Mouse (Mus musculus): Measurements from ENCODE around the gene Rptor. TPM values are rescaled to one million over a fixed set of nuclear protein-coding genes. Genes with fewer than 3 reads are reported as not detected.
A peak's percentile ranks its signal among the peaks of the same experiment; 100 is the strongest.

Gene Rptor
- total and polyA plus RNA-seq, 3 experiments = 33.9 to 34.9 TPM; not detected in 1

DNA sequence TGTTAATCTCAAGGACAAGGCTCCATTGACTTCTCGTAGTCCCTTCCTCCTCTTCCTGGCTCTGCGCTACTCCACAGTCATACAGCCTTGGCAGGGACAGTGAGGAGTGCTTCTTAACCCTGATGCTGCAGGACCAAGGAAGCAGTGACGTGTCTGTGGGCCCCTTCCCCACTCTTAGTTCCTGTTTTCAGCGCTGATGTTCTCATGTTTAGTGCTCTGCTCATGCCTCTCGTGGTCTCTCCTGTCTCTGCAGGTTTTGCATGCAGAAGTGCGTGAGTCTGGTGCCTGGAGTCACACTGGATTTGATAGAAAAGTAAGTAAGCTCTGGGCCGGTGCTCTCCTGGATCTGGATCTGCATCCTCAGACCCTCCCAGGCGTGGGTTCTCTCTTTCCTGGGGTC is 177.6 kb downstream of the Rptor start:
- Histone ChIP-seq H3K79me2 (ENCODE audit: control insufficient read depth, insufficient read depth, low read length, poor library complexity) (no peaks in the 10 kb centered on the region), H3K4me3 (ENCODE audit: control insufficient read depth in 1 of 2, insufficient read depth in 1 of 2, low read depth in 2 of 2, low read length in 2 of 2) (no peak overlapping the region), H3K27me3 (ENCODE audit: control insufficient read depth in 1 of 2, insufficient read depth in 2 of 2, low read length in 2 of 2) (no peaks in the 10 kb centered on the region), H3K27ac (ENCODE audit: control insufficient read depth, low read depth, low read length) (no peak overlapping the region), H3K9ac (ENCODE audit: control insufficient read depth, low read depth, low read length, poor library complexity, severe bottlenecking) (no peak overlapping the region), H3K9me3 (replicated peaks; ENCODE audit: insufficient read depth, low read length) (no peaks in the 10 kb centered on the region), H3K4me1 (ENCODE audit: control insufficient read depth in 1 of 2, insufficient read depth in 2 of 2, low read length in 2 of 2) (peaks cover 16 to 18% of the 10 kb centered on the region in 2 experiments), H3K36me3 (ENCODE audit: control insufficient read depth in 1 of 2, insufficient read depth in 2 of 2, low read length in 2 of 2) (peaks cover 2 to 20% of the 10 kb centered on the region in 2 experiments; a peak in 3 of 4 replicates)
- TF ChIP-seq USF1 (IDR thresholded peaks at IDR 0.05; ENCODE audit: low read depth, low read length) (no peak), MEF2A (IDR thresholded peaks at IDR 0.05; ENCODE audit: extremely low read depth, insufficient replicate concordance, low read depth, low read length, poor library complexity, severe bottlenecking) (no peak), RAD21 (IDR thresholded peaks at IDR 0.05; ENCODE audit: low read depth, low read length) (no peak), MXI1 (IDR thresholded peaks at IDR 0.05; ENCODE audit: low read depth, low read length) (no peak), UBTF (IDR thresholded peaks at IDR 0.05; ENCODE audit: borderline replicate concordance, insufficient read depth, low read depth, low read length) (no peak)
- peak; percentile 30 for DNase-seq (ENCODE audit: low read depth, low spot score)

GRCm38 (mm10) chr11:119781165-119781564 is 178.5 kb downstream of the Rptor start:
- Histone ChIP-seq H3K79me2 (ENCODE audit: control insufficient read depth, insufficient read depth, low read length, poor library complexity) (no peaks in the 10 kb centered on the region), H3K9ac (ENCODE audit: control insufficient read depth, low read depth, low read length, poor library complexity, severe bottlenecking) (no peak overlapping the region), H3K27ac (ENCODE audit: control insufficient read depth, low read depth, low read length) (no peak overlapping the region), H3K36me3 (ENCODE audit: control insufficient read depth in 1 of 2, insufficient read depth in 2 of 2, low read length in 2 of 2) (peaks cover 2 to 20% of the 10 kb centered on the region in 2 experiments; a peak in 3 of 4 replicates), H3K9me3 (replicated peaks; ENCODE audit: insufficient read depth, low read length) (no peaks in the 10 kb centered on the region), H3K4me1 (ENCODE audit: control insufficient read depth in 1 of 2, insufficient read depth in 2 of 2, low read length in 2 of 2) (peaks cover 16 to 18% of the 10 kb centered on the region in 2 experiments), H3K27me3 (ENCODE audit: control insufficient read depth in 1 of 2, insufficient read depth in 2 of 2, low read length in 2 of 2) (no peaks in the 10 kb centered on the region), H3K4me3 (ENCODE audit: control insufficient read depth in 1 of 2, insufficient read depth in 1 of 2, low read depth in 2 of 2, low read length in 2 of 2) (no peak overlapping the region)
- TF ChIP-seq GATA1 (IDR thresholded peaks at IDR 0.05; ENCODE audit: low read depth, low read length) (no peak), ZNF384 (IDR thresholded peaks at IDR 0.05; ENCODE audit: low read depth, low read length) (no peak), TCF12 (IDR thresholded peaks at IDR 0.05; ENCODE audit: low read depth, low read length) (no peak), ELF1 (IDR thresholded peaks at IDR 0.05; ENCODE audit: low read depth, low read length) (no peak), EP300 (IDR thresholded peaks at IDR 0.05; ENCODE audit: low read depth in 1 of 2, low read length in 2 of 2) (no peak), NRF1 (IDR thresholded peaks at IDR 0.05; ENCODE audit: insufficient read depth, low read depth, low read length, poor library complexity, severe bottlenecking) (no peak), MAX (IDR thresholded peaks at IDR 0.05; ENCODE audit: low read length) (no peak), TAL1 (IDR thresholded peaks at IDR 0.05; ENCODE audit: low read length) (no peak), MYB (IDR thresholded peaks at IDR 0.05; ENCODE audit: low read depth, low read length) (no peak), HCFC1 (IDR thresholded peaks at IDR 0.05; ENCODE audit: low read depth, low read length) (no peak), MYC (IDR thresholded peaks at IDR 0.05; ENCODE audit: low read depth, low read length) (no peak), ZKSCAN1 (IDR thresholded peaks at IDR 0.05; ENCODE audit: low read depth, low read length) (no peak), ETS1 (IDR thresholded peaks at IDR 0.05; ENCODE audit: low read depth, low read length) (no peak), POLR2AphosphoS2 (IDR thresholded peaks at IDR 0.05; ENCODE audit: low read length) (no peak), MXI1 (IDR thresholded peaks at IDR 0.05; ENCODE audit: low read depth, low read length) (no peak), E2F4 (IDR thresholded peaks at IDR 0.05; ENCODE audit: borderline replicate concordance, low read depth, low read length) (no peak), SMC3 (IDR thresholded peaks at IDR 0.05; ENCODE audit: low read depth, low read length) (no peak)
- DNase-seq (ENCODE audit: low read depth, low spot score) = no peak

Data from MEL (cell line).